In the genomic region with DNA sequence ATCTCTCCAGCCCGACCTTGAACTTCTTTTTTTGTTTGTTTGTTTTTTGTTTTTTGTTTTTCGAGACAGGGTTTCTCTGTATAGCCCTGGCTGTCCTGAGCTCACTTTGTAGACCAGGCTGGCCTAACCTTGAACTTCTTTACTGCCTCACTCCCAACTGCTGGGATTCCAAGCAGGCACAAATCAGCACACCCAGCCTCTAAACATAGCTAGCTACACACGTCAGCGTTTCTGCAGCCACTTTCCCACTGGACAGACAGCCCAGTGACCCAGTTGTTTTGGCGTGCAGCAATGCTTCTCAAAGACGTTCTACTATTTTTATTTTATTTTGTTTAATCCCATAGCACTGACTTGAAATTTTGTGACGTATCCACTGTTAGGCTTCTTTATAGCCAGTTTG, we compare ENCODE assay signal across 8 mouse cellular contexts. TPM values are rescaled to one million over a fixed set of nuclear protein-coding genes. Genes with fewer than 3 reads are reported as not detected.
DNase-seq lines count a peak whose midpoint lies in the region; ATAC-seq and TF ChIP-seq lines count a peak whose summit lies in the region.

No protein-coding gene starts in this region.

- no peak for DNase-seq in forebrain, embryonic 10.5 days (ENCODE audit: extremely low spot score, low spot score)
- no peak for DNase-seq in stomach, postnatal 0 days (ENCODE audit: low spot score)
- no peak for DNase-seq in urinary bladder, postnatal 36 days (ENCODE audit: low spot score in 2 of 2)

- no peak for TF ChIP-seq EP300 in stomach, postnatal 0 days (optimal IDR thresholded peaks at IDR 0.05)

- H3K4me2 ChIP-seq in forebrain, embryonic 13.5 days = no peak overlapping the region
- H3K4me2 ChIP-seq in midbrain, embryonic 13.5 days (replicated peaks) = no peak overlapping the region
- H3K4me2 ChIP-seq in midbrain, embryonic 16.5 days (ENCODE audit: low read length) = no peak overlapping the region
- peak overlapping the region; percentile 67 for H3K4me2 ChIP-seq in hindbrain, embryonic 13.5 days
- peak overlapping the region; percentile 84; the same call in 1 of the 2 replicates for H3K4me2 ChIP-seq in stomach, postnatal 0 days (replicated peaks; ENCODE audit: low read depth)
- H3K4me2 ChIP-seq in kidney, embryonic 14.5 days (replicated peaks; ENCODE audit: low read depth, low read length) = no peak overlapping the region

- H3K9me3 ChIP-seq in forebrain, embryonic 10.5 days = no peaks in the 10 kb centered on the region
- no peaks in the 10 kb centered on the region for H3K9me3 ChIP-seq in forebrain, embryonic 13.5 days (replicated peaks)
- H3K9me3 ChIP-seq in midbrain, embryonic 13.5 days = no peaks in the 10 kb centered on the region
- no peaks in the 10 kb centered on the region for H3K9me3 ChIP-seq in midbrain, embryonic 16.5 days (replicated peaks; ENCODE audit: control insufficient read depth, low read length, poor library complexity, severe bottlenecking)
- no peaks in the 10 kb centered on the region for H3K9me3 ChIP-seq in hindbrain, embryonic 13.5 days
- no peaks in the 10 kb centered on the region for H3K9me3 ChIP-seq in stomach, postnatal 0 days (ENCODE audit: control insufficient read depth, low read length)
- H3K9me3 ChIP-seq in kidney, embryonic 14.5 days (ENCODE audit: control insufficient read depth, low read length) = no peaks in the 10 kb centered on the region

- no peak for TF ChIP-seq CTCF in stomach, postnatal 0 days (IDR thresholded peaks at IDR 0.05; ENCODE audit: low read depth)

- H3K9ac ChIP-seq in forebrain, embryonic 13.5 days = no peak overlapping the region
- H3K9ac ChIP-seq in midbrain, embryonic 13.5 days (replicated peaks) = peak overlapping the region; percentile 91; the same call in 1 of the 2 replicates
- no peak overlapping the region for H3K9ac ChIP-seq in midbrain, embryonic 16.5 days (ENCODE audit: low read depth, low read length)
- peak overlapping the region; percentile 68; the same call in 1 of the 2 replicates for H3K9ac ChIP-seq in hindbrain, embryonic 13.5 days
- no peak overlapping the region for H3K9ac ChIP-seq in stomach, postnatal 0 days (ENCODE audit: low read length)
- H3K9ac ChIP-seq in kidney, embryonic 14.5 days (ENCODE audit: low read depth, low read length) = no peak overlapping the region

- WGBS in forebrain, embryonic 10.5 days = 88% methylated on average over 7 of the region's 7 CpGs
- WGBS in forebrain, embryonic 13.5 days = 79% methylated on average over 7 of the region's 7 CpGs
- 84% methylated on average over 7 of the region's 7 CpGs for WGBS in midbrain, embryonic 13.5 days
- WGBS in midbrain, embryonic 16.5 days = 82% methylated on average over 7 of the region's 7 CpGs
- WGBS in hindbrain, embryonic 13.5 days = 80% methylated on average over 7 of the region's 7 CpGs
- 73% methylated on average over 7 of the region's 7 CpGs for WGBS in stomach, postnatal 0 days
- WGBS in kidney, embryonic 14.5 days = 79% methylated on average over 7 of the region's 7 CpGs

- H3K27ac ChIP-seq in forebrain, embryonic 10.5 days = no peak overlapping the region
- H3K27ac ChIP-seq in forebrain, embryonic 13.5 days = no peak overlapping the region
- no peak overlapping the region for H3K27ac ChIP-seq in midbrain, embryonic 13.5 days
- no peak overlapping the region for H3K27ac ChIP-seq in midbrain, embryonic 16.5 days (ENCODE audit: low read length)
- H3K27ac ChIP-seq in hindbrain, embryonic 13.5 days = peak overlapping the region; percentile 87; the same call in 1 of the 2 replicates
- H3K27ac ChIP-seq in stomach, postnatal 0 days (replicated peaks) = peak overlapping the region; percentile 94
- no peak overlapping the region for H3K27ac ChIP-seq in kidney, embryonic 14.5 days (ENCODE audit: low read depth, low read length)

- H3K4me1 ChIP-seq in forebrain, embryonic 10.5 days = peaks cover 22% of the 10 kb centered on the region
- peaks cover 17% of the 10 kb centered on the region for H3K4me1 ChIP-seq in forebrain, embryonic 13.5 days
- H3K4me1 ChIP-seq in midbrain, embryonic 13.5 days (replicated peaks) = peaks cover 25% of the 10 kb centered on the region
- peaks cover 14% of the 10 kb centered on the region for H3K4me1 ChIP-seq in midbrain, embryonic 16.5 days (ENCODE audit: control insufficient read depth, insufficient read depth, low read length)
- H3K4me1 ChIP-seq in hindbrain, embryonic 13.5 days (replicated peaks) = peaks cover 21% of the 10 kb centered on the region
- H3K4me1 ChIP-seq in stomach, postnatal 0 days (replicated peaks; ENCODE audit: control insufficient read depth, insufficient read depth) = peaks cover 5% of the 10 kb centered on the region
- H3K4me1 ChIP-seq in kidney, embryonic 14.5 days (ENCODE audit: control insufficient read depth, insufficient read depth, low read length) = peaks cover 17% of the 10 kb centered on the region; the same call in 1 of the 2 replicates

- no peaks in the 10 kb centered on the region for H3K36me3 ChIP-seq in forebrain, embryonic 10.5 days (replicated peaks)
- no peaks in the 10 kb centered on the region for H3K36me3 ChIP-seq in forebrain, embryonic 13.5 days (ENCODE audit: poor library complexity, severe bottlenecking)
- H3K36me3 ChIP-seq in midbrain, embryonic 13.5 days = no peaks in the 10 kb centered on the region
- no peaks in the 10 kb centered on the region for H3K36me3 ChIP-seq in midbrain, embryonic 16.5 days (ENCODE audit: control insufficient read depth, insufficient read depth, low read length)
- H3K36me3 ChIP-seq in hindbrain, embryonic 13.5 days = no peaks in the 10 kb centered on the region
- H3K36me3 ChIP-seq in stomach, postnatal 0 days (ENCODE audit: control insufficient read depth, insufficient read depth, low read length) = no peaks in the 10 kb centered on the region
- H3K36me3 ChIP-seq in kidney, embryonic 14.5 days (ENCODE audit: control insufficient read depth, insufficient read depth, low read length) = no peaks in the 10 kb centered on the region

- no peak for ATAC-seq in forebrain, embryonic 13.5 days
- no peak for ATAC-seq in midbrain, embryonic 13.5 days
- no peak for ATAC-seq in midbrain, embryonic 16.5 days
- ATAC-seq in hindbrain, embryonic 13.5 days (ENCODE audit: low FRiP score) = no peak
- ATAC-seq in stomach, postnatal 0 days (ENCODE audit: low FRiP score, low TSS enrichment) = no peak
- ATAC-seq in kidney, embryonic 14.5 days (ENCODE audit: low FRiP score, low TSS enrichment) = no peak

- H3K27me3 ChIP-seq in forebrain, embryonic 10.5 days (ENCODE audit: poor library complexity, severe bottlenecking) = no peaks in the 10 kb centered on the region
- H3K27me3 ChIP-seq in forebrain, embryonic 13.5 days = no peaks in the 10 kb centered on the region
- H3K27me3 ChIP-seq in midbrain, embryonic 13.5 days = no peaks in the 10 kb centered on the region
- no peaks in the 10 kb centered on the region for H3K27me3 ChIP-seq in midbrain, embryonic 16.5 days (ENCODE audit: control insufficient read depth, insufficient read depth, low read depth, low read length)
- no peaks in the 10 kb centered on the region for H3K27me3 ChIP-seq in hindbrain, embryonic 13.5 days
- no peaks in the 10 kb centered on the region for H3K27me3 ChIP-seq in stomach, postnatal 0 days (ENCODE audit: control insufficient read depth, insufficient read depth, low read length)
- H3K27me3 ChIP-seq in kidney, embryonic 14.5 days (ENCODE audit: control insufficient read depth, insufficient read depth, low read length) = no peaks in the 10 kb centered on the region

- H3K4me3 ChIP-seq in forebrain, embryonic 10.5 days = peak overlapping the region; percentile 96; the same call in 1 of the 2 replicates
- no peak overlapping the region for H3K4me3 ChIP-seq in forebrain, embryonic 13.5 days
- no peak overlapping the region for H3K4me3 ChIP-seq in midbrain, embryonic 13.5 days (replicated peaks)
- no peak overlapping the region for H3K4me3 ChIP-seq in midbrain, embryonic 16.5 days (ENCODE audit: low read depth, low read length)
- H3K4me3 ChIP-seq in hindbrain, embryonic 13.5 days = no peak overlapping the region
- H3K4me3 ChIP-seq in stomach, postnatal 0 days (ENCODE audit: low read depth, low read length) = no peak overlapping the region
- no peak overlapping the region for H3K4me3 ChIP-seq in kidney, embryonic 14.5 days (ENCODE audit: low read length)

RNA-seq across cellular contexts. Expression of gene D230025D16Rik, which starts 1.1 kb away (rescaled TPM):
- 23.0 and 24.4 TPM in 2 replicates for polyA plus RNA-seq in forebrain, embryonic 10.5 days (2016; fragmentation: Nextera tagmentation; extraction: Ambion mirVana)
- 25.2 and 26.4 TPM in 2 replicates for polyA plus RNA-seq in forebrain, embryonic 13.5 days (2015; fragmentation: Nextera tagmentation; extraction: Ambion mirVana)
- polyA plus RNA-seq in midbrain, embryonic 13.5 days (2015; fragmentation: Nextera tagmentation; extraction: Ambion mirVana) = 30.5 and 33.7 TPM in 2 replicates
- polyA plus RNA-seq in midbrain, embryonic 16.5 days (2015; fragmentation: Nextera tagmentation; extraction: Ambion mirVana) = 34.6 and 37.5 TPM in 2 replicates
- polyA plus RNA-seq in hindbrain, embryonic 13.5 days (2015; fragmentation: Nextera tagmentation; extraction: Ambion mirVana) = 27.4 and 29.5 TPM in 2 replicates
- polyA plus RNA-seq in stomach, postnatal 0 days (2015; fragmentation: Nextera tagmentation; extraction: Ambion mirVana) = 19.1 and 21.5 TPM in 2 replicates
- 18.3 and 28.8 TPM in 2 replicates for polyA plus RNA-seq in kidney, embryonic 14.5 days (2014; fragmentation: Nextera tagmentation; extraction: Ambion mirVana)

RNA-seq across cellular contexts. Expression of gene B3gnt9, which starts 31.1 kb away (rescaled TPM):
- 1.4 and 2.1 TPM in 2 replicates for polyA plus RNA-seq in forebrain, embryonic 10.5 days (2016; fragmentation: Nextera tagmentation; extraction: Ambion mirVana)
- polyA plus RNA-seq in forebrain, embryonic 13.5 days (2015; fragmentation: Nextera tagmentation; extraction: Ambion mirVana) = 1.3 and 2.4 TPM in 2 replicates
- polyA plus RNA-seq in midbrain, embryonic 13.5 days (2015; fragmentation: Nextera tagmentation; extraction: Ambion mirVana) = 3.6 and 4.2 TPM in 2 replicates
- 5.8 and 8.9 TPM in 2 replicates for polyA plus RNA-seq in midbrain, embryonic 16.5 days (2015; fragmentation: Nextera tagmentation; extraction: Ambion mirVana)
- polyA plus RNA-seq in hindbrain, embryonic 13.5 days (2015; fragmentation: Nextera tagmentation; extraction: Ambion mirVana) = 6.2 and 6.7 TPM in 2 replicates
- polyA plus RNA-seq in stomach, postnatal 0 days (2015; fragmentation: Nextera tagmentation; extraction: Ambion mirVana) = 14.7 and 15.4 TPM in 2 replicates
- 6.9 and 7.3 TPM in 2 replicates for polyA plus RNA-seq in kidney, embryonic 14.5 days (2014; fragmentation: Nextera tagmentation; extraction: Ambion mirVana)

RNA-seq across cellular contexts. Expression of gene Tradd, which starts 40.6 kb away (rescaled TPM):
- polyA plus RNA-seq in forebrain, embryonic 10.5 days (2016; fragmentation: Nextera tagmentation; extraction: Ambion mirVana) = 13.4 and 13.9 TPM in 2 replicates
- polyA plus RNA-seq in forebrain, embryonic 13.5 days (2015; fragmentation: Nextera tagmentation; extraction: Ambion mirVana) = 13.2 and 13.3 TPM in 2 replicates
- 12.5 and 13.4 TPM in 2 replicates for polyA plus RNA-seq in midbrain, embryonic 13.5 days (2015; fragmentation: Nextera tagmentation; extraction: Ambion mirVana)
- 12.8 and 14.0 TPM in 2 replicates for polyA plus RNA-seq in midbrain, embryonic 16.5 days (2015; fragmentation: Nextera tagmentation; extraction: Ambion mirVana)
- 19.9 and 21.1 TPM in 2 replicates for polyA plus RNA-seq in hindbrain, embryonic 13.5 days (2015; fragmentation: Nextera tagmentation; extraction: Ambion mirVana)
- polyA plus RNA-seq in stomach, postnatal 0 days (2015; fragmentation: Nextera tagmentation; extraction: Ambion mirVana) = 28.6 and 30.5 TPM in 2 replicates
- 13.1 and 15.7 TPM in 2 replicates for polyA plus RNA-seq in kidney, embryonic 14.5 days (2014; fragmentation: Nextera tagmentation; extraction: Ambion mirVana)

RNA-seq across cellular contexts. Expression of gene Fbxl8, which starts 40.6 kb away (rescaled TPM):
- 0.55 and 0.91 TPM in 2 replicates for polyA plus RNA-seq in forebrain, embryonic 10.5 days (2016; fragmentation: Nextera tagmentation; extraction: Ambion mirVana)
- polyA plus RNA-seq in forebrain, embryonic 13.5 days (2015; fragmentation: Nextera tagmentation; extraction: Ambion mirVana) = 0.44 and 0.58 TPM in 2 replicates
- 0.48 and 0.61 TPM in 2 replicates for polyA plus RNA-seq in midbrain, embryonic 13.5 days (2015; fragmentation: Nextera tagmentation; extraction: Ambion mirVana)
- 0.82 and 1.1 TPM in 2 replicates for polyA plus RNA-seq in midbrain, embryonic 16.5 days (2015; fragmentation: Nextera tagmentation; extraction: Ambion mirVana)
- polyA plus RNA-seq in hindbrain, embryonic 13.5 days (2015; fragmentation: Nextera tagmentation; extraction: Ambion mirVana) = 1.1 and 1.2 TPM in 2 replicates
- polyA plus RNA-seq in stomach, postnatal 0 days (2015; fragmentation: Nextera tagmentation; extraction: Ambion mirVana) = 3.5 and 3.7 TPM in 2 replicates
- polyA plus RNA-seq in kidney, embryonic 14.5 days (2014; fragmentation: Nextera tagmentation; extraction: Ambion mirVana) = 1.5 and 1.9 TPM in 2 replicates

RNA-seq across cellular contexts. Expression of gene Hsf4, which starts 45.8 kb away (rescaled TPM):
- polyA plus RNA-seq in forebrain, embryonic 10.5 days (2016; fragmentation: Nextera tagmentation; extraction: Ambion mirVana) = not detected in 2 replicates
- 0.10 and 0.13 TPM in 2 replicates for polyA plus RNA-seq in forebrain, embryonic 13.5 days (2015; fragmentation: Nextera tagmentation; extraction: Ambion mirVana)
- polyA plus RNA-seq in midbrain, embryonic 13.5 days (2015; fragmentation: Nextera tagmentation; extraction: Ambion mirVana) = 0.17 and 0.38 TPM in 2 replicates
- polyA plus RNA-seq in midbrain, embryonic 16.5 days (2015; fragmentation: Nextera tagmentation; extraction: Ambion mirVana) = 0.35 and 0.40 TPM in 2 replicates
- polyA plus RNA-seq in hindbrain, embryonic 13.5 days (2015; fragmentation: Nextera tagmentation; extraction: Ambion mirVana) = 0.27 and 0.44 TPM in 2 replicates
- polyA plus RNA-seq in stomach, postnatal 0 days (2015; fragmentation: Nextera tagmentation; extraction: Ambion mirVana) = 0.23 and 0.34 TPM in 2 replicates
- polyA plus RNA-seq in kidney, embryonic 14.5 days (2014; fragmentation: Nextera tagmentation; extraction: Ambion mirVana) = not detected in 2 replicates

Comparison
In these comparisons a context has a peak if more than half of its experiments do, and no peak if none do; other contexts are left out.
1. H3K9ac ChIP-seq: peak in midbrain, embryonic 13.5 days (single experiment) and hindbrain, embryonic 13.5 days (single experiment); none in forebrain, embryonic 13.5 days (single experiment), midbrain, embryonic 16.5 days (single experiment), stomach, postnatal 0 days (single experiment) and kidney, embryonic 14.5 days (single experiment).
2. H3K27ac ChIP-seq: peak in hindbrain, embryonic 13.5 days (single experiment) and stomach, postnatal 0 days (single experiment); none in forebrain, embryonic 10.5 days (single experiment), forebrain, embryonic 13.5 days (single experiment), midbrain, embryonic 13.5 days (single experiment), midbrain, embryonic 16.5 days (single experiment) and kidney, embryonic 14.5 days (single experiment).
3. H3K4me2 ChIP-seq: peak in hindbrain, embryonic 13.5 days (single experiment) and stomach, postnatal 0 days (single experiment); none in forebrain, embryonic 13.5 days (single experiment), midbrain, embryonic 13.5 days (single experiment), midbrain, embryonic 16.5 days (single experiment) and kidney, embryonic 14.5 days (single experiment).